Mouse (Mus musculus) limb, embryonic 15.5 days (tissue): ENCODE results near the gene Upf2. TPM values are rescaled to one million over a fixed set of nuclear protein-coding genes. Genes with fewer than 3 reads are reported as not detected.
"Not testable (repeated sequence)": the region's sequence is repeated elsewhere in the genome, so short reads cannot be mapped to it uniquely, and the experiment has no call there.

Experiments
- ATAC-seq: fragments of 200-750 bp; cut with Nextera tagmentation; 2 replicates; pipeline ENCODE4 v1.8.0; 2017; ENCODE audit warnings: low read depth, moderate TSS enrichment; ENCODE audit not compliant: insufficient number of reproducible peaks, low FRiP score, low TSS enrichment
- H3K27ac ChIP-seq: fragments of 300-500 bp; sonication (generic); 2 replicates; pipeline ENCODE4 v1.5.1; 2015; ENCODE audit warnings: moderate library complexity, mild to moderate bottlenecking, inconsistent platforms
- H3K27me3 ChIP-seq: fragments of 300-500 bp; sonication (generic); 2 replicates; pipeline ENCODE4 v1.6.1; 2015; ENCODE audit warnings: inconsistent platforms
- H3K36me3 ChIP-seq: fragments of 300-500 bp; sonication (generic); 2 replicates; pipeline ENCODE4 v1.6.1; 2015; ENCODE audit warnings: inconsistent platforms
- H3K4me1 ChIP-seq: fragments of 300-500 bp; sonication (generic); 2 replicates; pipeline ENCODE4 v1.6.1; 2015; ENCODE audit warnings: inconsistent platforms
- H3K4me2 ChIP-seq: fragments of 300-500 bp; sonication (generic); 2 replicates; pipeline ENCODE4 v1.6.1; 2015; ENCODE audit warnings: mild to moderate bottlenecking, inconsistent platforms
- H3K4me3 ChIP-seq: fragments of 300-500 bp; sonication (generic); 2 replicates; pipeline ENCODE4 v1.5.1; 2015; ENCODE audit warnings: mild to moderate bottlenecking, inconsistent platforms
- H3K9ac ChIP-seq: fragments of 300-500 bp; sonication (generic); 2 replicates; pipeline ENCODE4 v1.6.1; 2015; ENCODE audit warnings: inconsistent platforms
- H3K9me3 ChIP-seq: fragments of 300-500 bp; sonication (generic); 2 replicates; pipeline ENCODE4 v1.6.1; 2016; ENCODE audit warnings: inconsistent platforms
- WGBS: fragments of 180-500 bp; shearing (Covaris S2); methylation state at CpG from one replicate; pipeline ENCODE4 v1.1.7; 2015; 5-methylcytosine and 5-hydroxymethylcytosine counted together
- polyA plus RNA-seq: library from polyadenylated mRNA; unstranded; fragments of >200 nt; fragmentation: Nextera tagmentation; extraction: Ambion mirVana; gene quantifications from 2 replicates; pipeline ENCODE4 v1.2.1, GENCODE M21; 2015

Upf2 gene
- polyA plus RNA-seq, 1 experiment from 2014 or later, result 10.1 TPM

DNA sequence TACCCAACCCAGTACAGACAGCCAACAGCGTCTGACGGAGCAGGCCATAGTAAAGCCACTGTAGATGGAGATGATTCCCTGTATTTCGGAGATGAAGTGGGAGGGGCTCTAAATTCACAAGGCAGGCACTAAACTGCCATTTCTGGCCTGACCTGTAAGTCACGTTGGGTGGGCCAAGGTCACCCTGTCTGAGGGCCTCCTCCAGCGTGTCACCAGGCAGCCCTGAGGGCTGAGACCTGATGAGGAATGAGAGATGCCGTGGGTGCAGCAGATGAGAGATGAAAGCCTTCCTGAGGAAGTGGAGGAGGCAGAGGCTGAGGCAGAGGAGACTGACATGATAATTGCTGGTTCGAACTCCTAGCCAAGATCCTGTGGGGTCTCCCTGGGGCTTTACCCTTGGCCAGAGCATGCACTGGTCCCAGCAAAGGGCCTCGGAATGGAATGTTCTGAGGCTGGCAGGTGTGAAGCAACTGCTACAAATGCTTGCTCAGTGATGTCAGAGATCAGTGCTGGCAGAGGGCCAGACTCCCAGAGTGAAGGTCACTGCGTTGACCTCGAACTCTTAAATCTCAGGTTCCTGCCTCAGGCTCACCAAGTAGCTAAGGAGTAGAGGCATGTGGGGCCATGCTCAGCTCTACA lies 123.7 kb downstream of the Upf2 start:
- H3K27ac ChIP-seq, result 0 out of 2 replicates have a peak overlapping the region, but pooled peaks have one; percentile 27
- ATAC-seq, result 0 out of 2 replicates have a peak, but pooled peaks have one; percentile 58
- H3K36me3 ChIP-seq, result no peaks in the 10 kb centered on the region

DNA sequence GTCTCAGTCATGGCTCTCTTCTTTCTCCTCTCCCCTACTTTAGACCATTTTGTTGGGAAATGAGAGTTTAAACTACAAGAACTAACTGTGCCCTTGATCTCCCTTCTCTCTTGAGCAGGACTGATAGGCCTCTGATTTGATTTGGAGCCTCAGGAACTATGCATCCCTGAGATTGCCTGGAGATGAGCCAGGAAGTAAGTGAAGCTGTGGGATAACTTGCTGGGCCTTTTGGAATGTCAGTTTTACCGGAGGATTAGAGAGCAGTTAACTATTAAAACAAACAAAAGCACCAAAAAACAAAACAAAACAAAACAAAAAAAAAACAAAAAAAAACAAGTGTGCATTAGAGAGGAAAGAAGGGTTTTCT lies 124.2 kb downstream of the Upf2 start:
- Histone ChIP-seq H3K4me1 (peaks cover 13% of the 10 kb centered on the region), H3K27ac (0 out of 2 replicates have a peak overlapping the region, but pooled peaks have one; percentile 27), H3K4me3 (no peak overlapping the region), H3K27me3 (no peaks in the 10 kb centered on the region), H3K4me2 (no peak overlapping the region), H3K9me3 (no peaks in the 10 kb centered on the region), H3K9ac (no peak overlapping the region), H3K36me3 (no peaks in the 10 kb centered on the region)
- 18% methylated on average over 1 of the region's 1 CpGs for WGBS
- ATAC-seq, result no peak

More for the DNA sequence above, 123.7 kb downstream of the Upf2 start:
- H3K4me3 ChIP-seq, result no peak overlapping the region
- no peak overlapping the region for H3K4me2 ChIP-seq
- H3K9me3 ChIP-seq, result no peaks in the 10 kb centered on the region
- WGBS, result 37% methylated on average over 10 of the region's 10 CpGs
- peaks cover 11% of the 10 kb centered on the region for H3K4me1 ChIP-seq
- H3K9ac ChIP-seq, result no peak overlapping the region
- no peaks in the 10 kb centered on the region for H3K27me3 ChIP-seq

DNA sequence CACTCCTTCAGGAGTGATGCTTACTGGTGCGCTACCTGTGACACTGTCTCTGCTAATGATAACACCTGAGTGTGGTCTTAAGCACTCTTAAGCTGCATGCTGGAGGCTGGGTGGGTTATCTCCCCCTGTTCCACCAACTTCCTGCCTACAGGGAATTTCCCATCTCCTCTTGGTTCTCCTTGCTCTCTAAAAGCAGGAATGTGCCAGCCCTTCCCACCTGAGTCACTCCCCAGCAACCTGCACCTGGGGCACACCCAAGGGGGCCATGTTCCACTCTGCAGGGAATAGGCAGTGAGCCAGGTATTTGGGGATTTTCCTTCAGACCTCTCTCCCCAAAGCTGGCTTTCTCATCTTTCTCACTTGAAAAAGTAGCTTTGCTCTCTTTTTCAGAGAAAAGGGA lies 128.8 kb downstream of the Upf2 start:
- Histone ChIP-seq H3K4me1 (peaks cover 10% of the 10 kb centered on the region), H3K9ac (no peak overlapping the region), H3K9me3 (no peaks in the 10 kb centered on the region), H3K36me3 (no peaks in the 10 kb centered on the region), H3K4me2 (no peak overlapping the region), H3K4me3 (no peak overlapping the region), H3K27ac (no peak overlapping the region; the same call in 1 of the 2 replicates), H3K27me3 (no peaks in the 10 kb centered on the region)
- WGBS, result 74% methylated on average over 1 of the region's 1 CpGs
- ATAC-seq, result no peak

DNA sequence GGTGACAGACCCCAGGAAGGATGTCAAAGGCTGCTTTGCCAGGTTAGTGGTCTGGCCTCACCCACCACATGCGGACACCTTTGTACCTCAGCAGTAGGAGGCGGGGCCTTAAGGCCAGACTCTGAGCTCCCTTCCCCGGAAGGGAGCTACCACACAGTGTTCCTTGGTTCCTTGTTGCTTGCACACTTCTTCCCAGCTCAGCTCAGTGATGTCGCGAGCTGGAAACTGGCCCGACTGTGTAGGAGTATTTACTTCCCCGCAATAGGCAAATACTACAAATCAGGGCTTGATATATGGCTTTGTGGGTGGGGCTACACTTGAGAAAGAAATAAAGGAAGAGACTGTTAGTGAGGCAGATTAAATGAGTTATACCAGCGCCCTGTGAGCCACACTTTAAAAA lies 129.8 kb downstream of the Upf2 start:
- no peaks in the 10 kb centered on the region for H3K36me3 ChIP-seq
- H3K4me2 ChIP-seq, result no peak overlapping the region
- peaks cover 13% of the 10 kb centered on the region for H3K4me1 ChIP-seq
- WGBS, result 49% methylated on average over 8 of the region's 8 CpGs
- ATAC-seq, result no peak
- H3K27me3 ChIP-seq, result no peaks in the 10 kb centered on the region
- no peak overlapping the region for H3K9ac ChIP-seq
- no peak overlapping the region for H3K4me3 ChIP-seq
- no peaks in the 10 kb centered on the region for H3K9me3 ChIP-seq
- H3K27ac ChIP-seq, result no peak overlapping the region

DNA sequence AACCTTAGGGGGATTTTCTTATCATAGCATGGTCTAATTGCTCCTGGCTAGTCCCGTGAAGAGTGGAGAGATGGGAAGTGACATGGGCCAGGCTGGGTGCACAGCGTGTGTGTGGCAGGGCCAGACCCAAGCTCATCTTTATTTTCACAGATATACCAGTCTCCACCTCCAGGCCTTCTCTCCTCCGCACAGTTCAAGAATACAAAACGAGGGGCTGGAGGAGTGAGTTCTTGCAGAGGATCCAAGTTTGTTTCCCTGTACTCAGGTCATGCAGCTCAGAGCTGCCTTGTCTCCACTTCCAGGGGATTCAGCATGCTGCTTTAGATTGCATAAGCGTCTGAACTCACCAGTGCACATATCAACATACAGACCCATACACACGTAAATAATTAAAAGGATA lies 131.3 kb downstream of the Upf2 start:
- 80% methylated on average over 6 of the region's 6 CpGs for WGBS
- H3K4me3 ChIP-seq, result no peak overlapping the region
- H3K4me1 ChIP-seq, result peaks cover 26% of the 10 kb centered on the region
- ATAC-seq, result no peak
- H3K9me3 ChIP-seq, result no peaks in the 10 kb centered on the region
- no peaks in the 10 kb centered on the region for H3K27me3 ChIP-seq
- no peak overlapping the region for H3K27ac ChIP-seq
- H3K36me3 ChIP-seq, result no peaks in the 10 kb centered on the region
- no peak overlapping the region for H3K4me2 ChIP-seq
- no peak overlapping the region for H3K9ac ChIP-seq

GRCm38 (mm10) chr2:6083696-6084095 lies 132.4 kb downstream of the Upf2 start:
- ATAC-seq, result no peak
- H3K4me2 ChIP-seq, result no peak overlapping the region
- H3K9me3 ChIP-seq, result no peaks in the 10 kb centered on the region
- H3K4me1 ChIP-seq, result peaks cover 26% of the 10 kb centered on the region
- no peak overlapping the region for H3K27ac ChIP-seq
- 91% methylated on average over 1 of the region's 1 CpGs for WGBS
- H3K9ac ChIP-seq, result no peak overlapping the region
- H3K36me3 ChIP-seq, result no peaks in the 10 kb centered on the region
- H3K27me3 ChIP-seq, result no peaks in the 10 kb centered on the region
- no peak overlapping the region for H3K4me3 ChIP-seq

DNA sequence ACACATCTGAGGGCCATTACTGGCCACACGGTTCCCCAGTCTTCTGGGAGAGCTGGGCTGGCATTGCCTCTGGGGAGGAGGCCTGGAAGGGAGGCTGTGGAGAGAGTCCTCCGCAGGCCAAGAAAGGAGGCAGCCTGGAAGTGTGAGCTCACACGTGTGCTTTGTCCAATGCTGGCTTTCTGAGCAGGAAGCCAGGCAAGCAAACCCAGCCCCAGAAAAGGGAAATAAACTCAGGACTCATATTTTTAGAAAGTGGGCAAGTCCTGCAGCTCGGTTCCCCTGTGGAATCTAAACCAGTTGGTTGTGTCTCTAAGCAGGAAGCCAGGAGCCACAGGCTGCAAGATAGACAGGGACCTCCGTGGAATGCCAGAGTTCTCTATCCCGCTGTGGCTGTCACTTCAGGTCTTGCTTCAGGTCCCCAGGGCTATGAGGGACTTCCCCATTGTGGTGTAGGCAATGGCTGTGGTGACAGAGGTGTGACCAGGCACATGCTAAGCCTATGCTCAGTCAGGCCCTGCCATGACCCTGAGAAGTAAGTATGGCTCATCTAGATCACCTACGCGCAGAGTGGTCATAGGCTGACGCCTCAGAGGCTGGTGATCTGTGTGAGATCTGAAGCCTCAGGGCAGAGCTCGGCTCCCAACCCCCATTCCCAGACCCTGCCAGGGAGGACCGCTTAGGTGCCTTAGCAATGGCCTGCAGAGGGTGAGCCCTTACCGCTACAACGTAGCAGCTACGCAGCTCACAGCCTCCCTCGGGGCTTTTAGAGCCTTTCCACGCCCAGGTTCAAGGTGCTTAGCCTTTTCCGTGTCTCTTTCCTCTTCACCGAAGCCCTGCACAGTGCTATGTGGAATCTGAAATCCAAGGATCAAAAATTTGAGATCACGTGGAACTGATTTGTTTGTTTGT lies 134.6 kb downstream of the Upf2 start:
- no peak overlapping the region for H3K4me3 ChIP-seq
- H3K9me3 ChIP-seq, result no peaks in the 10 kb centered on the region
- H3K27me3 ChIP-seq, result no peaks in the 10 kb centered on the region
- ATAC-seq, result no peak
- no peak overlapping the region for H3K9ac ChIP-seq
- H3K36me3 ChIP-seq, result no peaks in the 10 kb centered on the region
- H3K4me2 ChIP-seq, result no peak overlapping the region
- WGBS, result 60% methylated on average over 19 of the region's 19 CpGs
- peak overlapping the region; percentile 75 for H3K27ac ChIP-seq
- peaks cover 23% of the 10 kb centered on the region for H3K4me1 ChIP-seq

DNA sequence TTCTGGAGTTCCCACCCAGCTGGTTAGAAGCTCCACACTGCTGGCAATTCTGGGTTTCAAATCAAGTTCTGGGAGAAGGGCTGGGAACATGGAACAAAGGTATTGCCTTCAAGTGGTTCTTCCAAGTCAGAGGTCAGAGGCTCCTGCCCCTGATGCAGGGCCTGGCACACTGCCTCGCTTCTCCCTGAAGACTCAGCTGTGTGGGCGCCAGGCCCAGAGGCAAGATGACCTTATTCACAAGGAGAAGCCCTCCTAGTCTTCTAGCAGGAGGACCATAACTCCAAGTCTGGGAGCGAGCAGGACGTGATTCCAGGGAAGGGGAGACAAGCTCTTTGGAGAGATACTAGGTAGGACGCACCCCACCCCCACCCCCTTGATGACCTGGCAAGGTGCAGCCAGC lies 135.9 kb downstream of the Upf2 start:
- WGBS, result 89% methylated on average over 5 of the region's 5 CpGs
- H3K4me2 ChIP-seq, result no peak overlapping the region
- no peak overlapping the region for H3K4me3 ChIP-seq
- no peaks in the 10 kb centered on the region for H3K36me3 ChIP-seq
- no peak for ATAC-seq
- no peaks in the 10 kb centered on the region for H3K27me3 ChIP-seq
- H3K4me1 ChIP-seq, result peaks cover 19% of the 10 kb centered on the region
- H3K9me3 ChIP-seq, result no peaks in the 10 kb centered on the region
- H3K27ac ChIP-seq, result no peak overlapping the region
- H3K9ac ChIP-seq, result no peak overlapping the region

GRCm38 (mm10) chr2:6089941-6090340 lies 138.7 kb downstream of the Upf2 start:
- 83% methylated on average over 16 of the region's 16 CpGs for WGBS
- H3K36me3 ChIP-seq, H3K27me3 ChIP-seq, H3K4me3 ChIP-seq, H3K9ac ChIP-seq, H3K4me2 ChIP-seq, H3K9me3 ChIP-seq, ATAC-seq, H3K27ac ChIP-seq: not testable (repeated sequence)
- H3K4me1 ChIP-seq, result peaks cover 19% of the 10 kb centered on the region

GRCm38 (mm10) chr2:6097113-6097716 lies 145.9 kb downstream of the Upf2 start:
- no peak overlapping the region for H3K9ac ChIP-seq
- no peak overlapping the region for H3K4me3 ChIP-seq
- H3K27ac ChIP-seq, result peak overlapping the region; percentile 54; the same call in 1 of the 2 replicates
- ATAC-seq, result no peak
- no peak overlapping the region for H3K4me2 ChIP-seq
- 64% methylated on average over 7 of the region's 7 CpGs for WGBS
- peaks cover 23% of the 10 kb centered on the region for H3K27me3 ChIP-seq
- H3K36me3 ChIP-seq, result no peaks in the 10 kb centered on the region
- H3K9me3 ChIP-seq, result no peaks in the 10 kb centered on the region
- peaks cover 27% of the 10 kb centered on the region for H3K4me1 ChIP-seq

DNA sequence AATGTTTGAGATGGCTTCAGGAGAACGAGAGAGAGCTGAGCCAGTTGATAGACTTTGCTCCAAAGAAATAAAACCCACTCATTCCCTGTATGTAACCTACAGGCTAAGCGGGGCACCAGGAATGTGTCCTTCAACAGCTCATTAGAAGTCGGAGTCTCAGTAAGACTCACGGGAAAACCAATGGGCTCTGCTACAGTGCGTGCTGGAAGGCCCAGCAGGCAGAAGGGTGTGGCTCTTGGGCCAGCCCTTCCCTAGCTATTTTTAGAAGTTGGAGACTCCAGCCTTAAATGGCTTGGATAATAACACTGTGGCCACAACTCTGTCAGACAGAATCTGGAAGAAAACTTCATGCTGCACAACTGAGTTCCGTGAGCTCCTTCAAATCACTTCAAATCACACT lies 147.7 kb downstream of the Upf2 start:
- peaks cover 27% of the 10 kb centered on the region for H3K4me1 ChIP-seq
- no peaks in the 10 kb centered on the region for H3K9me3 ChIP-seq
- H3K27ac ChIP-seq, result peak overlapping the region; percentile 57; the same call in 1 of the 2 replicates
- peak; percentile 68; the same call in 1 of the 2 replicates for ATAC-seq
- 0 out of 2 replicates have a peak overlapping the region, but pooled peaks have one; percentile 12 for H3K4me2 ChIP-seq
- no peak overlapping the region for H3K4me3 ChIP-seq
- 10% methylated on average over 6 of the region's 6 CpGs for whole genome bisulfite sequencing
- H3K9ac ChIP-seq, result no peak overlapping the region
- H3K36me3 ChIP-seq, result no peaks in the 10 kb centered on the region
- peaks cover 26% of the 10 kb centered on the region for H3K27me3 ChIP-seq

GRCm38 (mm10) chr2:6099443-6099842 lies 148.2 kb downstream of the Upf2 start:
- ATAC-seq, result no peak

More at GRCm38 (mm10) chr2:6099443-6099842, 148.2 kb downstream of the Upf2 start:
- Histone ChIP-seq H3K9ac (no peak overlapping the region), H3K4me3 (no peak overlapping the region), H3K4me1 (peaks cover 27% of the 10 kb centered on the region), H3K27ac (peak overlapping the region; percentile 57; the same call in 1 of the 2 replicates), H3K36me3 (no peaks in the 10 kb centered on the region), H3K4me2 (0 out of 2 replicates have a peak overlapping the region, but pooled peaks have one; percentile 12), H3K9me3 (no peaks in the 10 kb centered on the region), H3K27me3 (peaks cover 26% of the 10 kb centered on the region)
- WGBS, result 59% methylated on average over 9 of the region's 9 CpGs
